Mouse (Mus musculus): ENCODE results near the gene Pwwp2b. TPM values are rescaled to one million over a fixed set of nuclear protein-coding genes. Genes with fewer than 3 reads are reported as not detected.

Pwwp2b gene
- polyA plus RNA-seq, 1 experiment from 2014 or later: 3.9 TPM

DNA sequence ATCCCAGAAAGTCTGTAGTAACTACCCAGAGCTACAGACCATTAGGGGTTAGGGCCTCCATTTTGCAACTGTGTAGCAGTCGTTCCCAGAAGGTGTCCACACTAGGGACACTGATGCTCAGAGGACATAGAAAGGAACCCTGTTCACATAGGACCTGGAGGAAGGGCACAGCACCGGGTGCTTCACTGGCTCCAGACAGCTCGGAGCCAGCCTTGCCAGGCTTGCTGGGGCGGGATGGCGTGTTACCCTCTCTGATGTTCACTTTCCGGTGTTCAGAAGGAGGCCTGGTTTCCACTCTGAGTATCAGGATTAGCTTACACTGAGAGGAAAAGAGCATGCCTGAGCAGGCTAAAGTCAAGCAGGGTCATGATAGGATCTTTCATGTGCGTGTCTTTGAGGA is 32.3 kb upstream of the Pwwp2b start:
- Histone ChIP-seq H3K9ac (replicated peaks) (no peak overlapping the region), H3K27me3 (no peaks in the 10 kb centered on the region), H3K27ac (replicated peaks) (no peak overlapping the region), H3K4me1 (peaks cover 11% of the 10 kb centered on the region), H3K4me3 (no peak overlapping the region), H3K4me2 (replicated peaks) (no peak overlapping the region), H3K36me3 (no peaks in the 10 kb centered on the region), H3K9me3 (no peaks in the 10 kb centered on the region)
- WGBS: 88% methylated on average over 7 of the region's 7 CpGs
- ATAC-seq (ENCODE audit: low FRiP score, low read depth): no peak

DNA sequence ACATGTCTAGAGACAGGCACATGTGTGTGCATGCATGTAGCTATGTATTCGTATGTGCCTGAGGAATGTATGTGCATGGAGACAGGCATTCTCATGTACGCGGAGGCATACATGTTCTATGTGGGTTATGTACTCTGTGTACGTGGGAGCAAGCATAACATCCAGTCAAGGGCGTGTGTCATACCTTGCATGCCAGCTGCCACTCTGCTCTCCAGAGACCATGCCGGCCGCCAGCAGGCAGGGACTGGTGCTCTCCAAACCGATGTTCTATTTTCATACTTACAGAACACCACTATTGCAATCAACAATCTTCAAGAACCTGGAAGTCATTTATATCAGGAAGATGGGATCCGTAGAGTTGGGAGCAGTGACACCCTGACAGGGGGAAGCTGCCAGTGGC is 31.8 kb upstream of the Pwwp2b start:
- H3K9ac ChIP-seq (replicated peaks): no peak overlapping the region
- no peak for ATAC-seq (ENCODE audit: low FRiP score, low read depth)
- H3K27me3 ChIP-seq: no peaks in the 10 kb centered on the region
- 96% methylated on average over 9 of the region's 9 CpGs for WGBS
- H3K4me3 ChIP-seq: no peak overlapping the region
- no peaks in the 10 kb centered on the region for H3K9me3 ChIP-seq
- H3K4me1 ChIP-seq: peaks cover 11% of the 10 kb centered on the region
- H3K4me2 ChIP-seq (replicated peaks): no peak overlapping the region
- H3K27ac ChIP-seq (replicated peaks): no peak overlapping the region
- H3K36me3 ChIP-seq: no peaks in the 10 kb centered on the region

DNA sequence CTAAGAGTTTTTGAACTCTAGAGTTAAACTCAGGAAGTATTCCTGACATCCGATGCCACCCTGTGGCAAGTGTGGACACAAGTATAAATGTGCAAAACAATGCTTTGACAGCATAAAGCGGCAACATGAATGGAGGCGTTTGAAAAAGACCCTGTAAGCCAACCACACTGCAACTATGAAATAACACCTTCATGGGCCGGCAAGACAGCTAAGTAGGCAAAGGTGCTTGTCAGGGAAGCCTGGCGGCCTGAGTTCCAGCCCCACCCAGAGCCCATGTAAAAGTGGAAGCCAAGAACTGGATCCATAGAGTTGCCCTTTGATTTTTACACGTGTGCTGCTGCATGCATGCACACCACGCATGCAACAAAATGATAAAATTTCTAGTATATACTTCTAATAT is 31.2 kb upstream of the Pwwp2b start:
- Histone ChIP-seq H3K4me2 (replicated peaks) (no peak overlapping the region), H3K27ac (replicated peaks) (no peak overlapping the region), H3K4me1 (peaks cover 15% of the 10 kb centered on the region), H3K27me3 (no peaks in the 10 kb centered on the region), H3K36me3 (no peaks in the 10 kb centered on the region), H3K4me3 (no peak overlapping the region), H3K9me3 (no peaks in the 10 kb centered on the region), H3K9ac (replicated peaks) (no peak overlapping the region)
- no peak for ATAC-seq (ENCODE audit: low FRiP score, low read depth)
- WGBS: 85% methylated on average over 7 of the region's 7 CpGs

DNA sequence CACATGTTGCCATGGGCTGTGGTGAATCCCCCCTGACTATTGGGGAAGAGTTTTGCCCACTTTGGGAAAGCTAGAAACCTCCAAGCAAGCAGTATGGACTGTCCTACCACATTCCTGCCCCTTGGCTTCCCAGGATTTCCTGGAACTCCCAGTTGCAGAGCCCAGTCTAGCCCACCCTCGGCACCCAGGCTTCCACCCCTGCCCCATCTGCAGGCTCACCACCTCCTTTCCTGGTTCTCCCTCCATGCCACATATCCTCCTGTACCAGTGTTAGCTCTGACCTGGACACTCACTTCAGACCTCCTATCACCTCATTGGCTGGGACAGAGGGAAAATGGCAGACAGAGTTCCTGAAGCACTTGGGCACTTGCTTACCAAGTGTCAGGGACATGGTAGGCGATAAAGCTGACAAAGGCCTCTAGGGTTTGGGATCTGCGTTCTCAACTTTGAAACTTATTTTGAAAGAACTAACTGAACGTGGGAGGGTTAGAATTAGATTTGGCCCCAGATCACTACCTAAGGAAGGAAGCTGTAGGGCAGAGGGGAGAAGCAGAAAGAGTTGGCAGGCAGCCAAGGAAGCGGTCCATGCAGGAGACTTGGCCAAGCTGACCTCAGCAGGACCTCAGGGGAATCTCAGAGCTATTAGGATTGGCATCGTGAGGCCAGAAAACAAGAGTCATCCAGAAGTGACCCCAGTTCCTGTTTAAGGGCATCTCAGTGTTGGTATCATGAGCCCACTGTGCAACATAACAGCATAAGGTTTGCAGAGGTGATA is 29.5 kb upstream of the Pwwp2b start:
- Histone ChIP-seq H3K9me3 (no peaks in the 10 kb centered on the region), H3K4me3 (no peak overlapping the region), H3K36me3 (no peaks in the 10 kb centered on the region), H3K9ac (replicated peaks) (no peak overlapping the region), H3K4me2 (replicated peaks) (no peak overlapping the region), H3K27ac (replicated peaks) (no peak overlapping the region), H3K4me1 (0 out of 2 replicates have a peak, but pooled peaks cover 5% of the 10 kb centered on the region), H3K27me3 (no peaks in the 10 kb centered on the region)
- 74% methylated on average over 6 of the region's 6 CpGs for WGBS
- ATAC-seq (ENCODE audit: low FRiP score, low read depth): no peak

DNA sequence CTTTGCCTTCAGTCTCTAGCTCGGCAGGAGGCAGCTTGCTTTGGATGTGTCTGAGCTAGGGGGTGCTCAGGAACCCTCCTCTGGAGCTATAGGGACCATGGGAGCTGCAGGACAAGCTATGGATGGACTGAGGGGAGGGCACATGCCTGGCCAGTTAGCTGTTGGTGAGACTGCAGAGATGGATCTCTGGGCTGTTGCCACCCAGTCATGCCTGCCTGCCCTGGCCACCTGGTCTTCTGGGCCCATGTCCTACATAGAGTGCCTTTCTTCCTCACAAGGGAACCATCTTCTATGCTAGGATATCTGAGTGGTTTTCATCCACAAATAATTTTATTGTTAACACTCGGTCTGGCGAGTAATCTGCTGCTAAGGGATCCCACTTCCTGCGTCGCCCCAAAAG is 28.8 kb upstream of the Pwwp2b start:
- no peaks in the 10 kb centered on the region for H3K36me3 ChIP-seq
- H3K9ac ChIP-seq (replicated peaks): no peak overlapping the region
- H3K4me2 ChIP-seq (replicated peaks): no peak overlapping the region
- ATAC-seq (ENCODE audit: low FRiP score, low read depth): no peak
- H3K4me3 ChIP-seq: no peak overlapping the region
- H3K9me3 ChIP-seq: no peaks in the 10 kb centered on the region
- H3K27ac ChIP-seq (replicated peaks): no peak overlapping the region
- no peaks in the 10 kb centered on the region for H3K27me3 ChIP-seq
- 85% methylated on average over 5 of the region's 5 CpGs for WGBS
- 0 out of 2 replicates have a peak, but pooled peaks cover 5% of the 10 kb centered on the region for H3K4me1 ChIP-seq

DNA sequence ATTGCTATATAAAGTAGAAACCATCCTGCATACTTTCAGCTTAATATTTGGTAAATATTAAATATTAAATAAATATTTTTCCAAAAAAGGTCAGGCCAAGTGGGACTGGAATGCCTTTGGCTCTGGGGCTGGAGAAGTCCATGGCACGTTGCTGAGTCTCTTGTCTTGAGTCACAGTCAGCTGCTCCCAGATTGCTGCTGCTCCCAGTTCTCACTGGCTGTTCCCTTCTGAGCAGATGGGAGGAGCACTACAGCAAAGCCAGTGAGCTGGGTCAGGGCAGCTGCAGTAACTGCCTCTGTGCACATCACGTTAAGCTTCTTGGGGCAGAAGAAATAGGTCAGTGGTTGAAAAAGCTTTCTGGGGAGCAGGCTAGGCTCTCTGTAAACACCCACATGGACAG is 28.0 kb upstream of the Pwwp2b start:
- H3K36me3 ChIP-seq: no peaks in the 10 kb centered on the region
- H3K4me3 ChIP-seq: no peak overlapping the region
- 0 out of 2 replicates have a peak, but pooled peaks cover 5% of the 10 kb centered on the region for H3K4me1 ChIP-seq
- H3K27ac ChIP-seq (replicated peaks): no peak overlapping the region
- H3K9ac ChIP-seq (replicated peaks): no peak overlapping the region
- ATAC-seq (ENCODE audit: low FRiP score, low read depth): no peak
- no peaks in the 10 kb centered on the region for H3K9me3 ChIP-seq
- no peaks in the 10 kb centered on the region for H3K27me3 ChIP-seq
- 32% methylated on average over 2 of the region's 2 CpGs for WGBS
- H3K4me2 ChIP-seq (replicated peaks): no peak overlapping the region

DNA sequence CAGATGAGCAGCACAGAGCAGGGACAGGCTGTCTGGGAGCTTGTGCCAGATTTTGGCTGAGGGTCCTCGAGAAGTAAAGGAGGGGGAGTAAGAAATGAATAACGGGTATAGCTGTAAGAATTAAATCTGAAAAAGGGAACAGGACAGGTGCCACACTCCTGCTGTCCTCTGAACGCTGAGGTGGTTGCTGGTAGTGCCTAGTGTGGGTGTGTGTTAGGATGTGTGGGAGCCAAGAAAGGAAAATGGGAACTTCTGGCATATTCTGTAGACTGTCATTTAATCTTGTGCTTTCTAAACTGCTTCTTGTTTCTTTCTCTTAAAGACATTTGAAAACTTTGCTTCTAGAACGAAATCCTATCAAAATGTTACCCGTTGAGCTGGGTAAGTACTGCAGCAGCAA is 27.2 kb upstream of the Pwwp2b start:
- Histone ChIP-seq H3K4me2 (replicated peaks) (no peak overlapping the region), H3K9me3 (no peaks in the 10 kb centered on the region), H3K4me1 (0 out of 2 replicates have a peak, but pooled peaks cover 5% of the 10 kb centered on the region), H3K36me3 (no peaks in the 10 kb centered on the region), H3K27ac (replicated peaks) (no peak overlapping the region), H3K27me3 (no peaks in the 10 kb centered on the region), H3K9ac (replicated peaks) (no peak overlapping the region), H3K4me3 (no peak overlapping the region)
- ATAC-seq (ENCODE audit: low FRiP score, low read depth): no peak
- 90% methylated on average over 5 of the region's 5 CpGs for WGBS

DNA sequence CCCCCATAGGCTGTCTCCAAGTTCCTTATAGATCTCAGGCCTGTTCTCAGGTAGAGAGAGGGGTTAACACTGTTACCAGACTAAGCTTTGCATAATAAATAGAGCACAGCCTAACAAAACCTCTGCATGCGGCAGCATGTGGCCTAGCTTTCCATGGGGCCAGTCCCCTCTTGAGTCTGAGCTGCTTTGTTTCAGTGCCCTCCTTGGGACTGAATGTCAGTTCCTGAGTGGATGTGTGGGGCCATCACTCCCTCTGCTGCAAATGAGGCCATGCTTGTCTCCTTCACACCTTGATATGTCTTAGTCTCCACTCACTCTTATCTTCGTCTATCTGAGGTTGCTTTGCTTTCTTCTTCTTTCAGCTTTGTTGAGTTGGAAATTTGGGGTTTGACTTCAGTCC is 26.4 kb upstream of the Pwwp2b start:
- no peak overlapping the region for H3K27ac ChIP-seq (replicated peaks)
- no peaks in the 10 kb centered on the region for H3K9me3 ChIP-seq
- 49% methylated on average over 2 of the region's 2 CpGs for WGBS

DNA sequence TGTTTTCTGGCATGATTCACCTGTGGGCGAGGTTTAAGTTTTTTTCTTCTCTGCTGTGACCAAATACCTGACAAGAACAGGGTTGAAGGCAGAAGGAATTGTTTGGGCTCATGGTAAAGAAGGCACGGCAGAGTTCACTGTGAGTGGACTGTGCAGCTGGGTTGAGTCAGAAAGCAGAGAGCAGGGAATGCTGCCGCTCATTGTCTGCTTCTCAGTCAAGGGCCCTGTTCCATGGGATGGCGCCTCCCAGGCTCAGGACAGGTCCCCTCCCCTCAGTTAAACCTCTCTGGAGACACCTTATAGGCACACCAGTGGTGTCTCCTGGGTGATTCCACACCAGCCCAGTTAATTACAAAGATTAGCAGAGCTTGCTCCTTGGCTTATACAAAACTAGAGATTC is 25.9 kb upstream of the Pwwp2b start:
- Histone ChIP-seq H3K4me3 (no peak overlapping the region), H3K27me3 (no peaks in the 10 kb centered on the region), H3K36me3 (no peaks in the 10 kb centered on the region), H3K4me1 (0 out of 2 replicates have a peak, but pooled peaks cover 5% of the 10 kb centered on the region), H3K27ac (replicated peaks) (no peak overlapping the region), H3K9ac (replicated peaks) (no peak overlapping the region), H3K4me2 (replicated peaks) (no peak overlapping the region), H3K9me3 (no peaks in the 10 kb centered on the region)
- 76% methylated on average over 4 of the region's 4 CpGs for WGBS
- no peak for ATAC-seq (ENCODE audit: low FRiP score, low read depth)

More for the DNA sequence above, 26.4 kb upstream of the Pwwp2b start:
- ATAC-seq (ENCODE audit: low FRiP score, low read depth): no peak
- no peak overlapping the region for H3K4me2 ChIP-seq (replicated peaks)
- H3K4me3 ChIP-seq: no peak overlapping the region
- H3K27me3 ChIP-seq: no peaks in the 10 kb centered on the region
- H3K9ac ChIP-seq (replicated peaks): no peak overlapping the region
- H3K4me1 ChIP-seq: 0 out of 2 replicates have a peak, but pooled peaks cover 5% of the 10 kb centered on the region
- H3K36me3 ChIP-seq: no peaks in the 10 kb centered on the region

DNA sequence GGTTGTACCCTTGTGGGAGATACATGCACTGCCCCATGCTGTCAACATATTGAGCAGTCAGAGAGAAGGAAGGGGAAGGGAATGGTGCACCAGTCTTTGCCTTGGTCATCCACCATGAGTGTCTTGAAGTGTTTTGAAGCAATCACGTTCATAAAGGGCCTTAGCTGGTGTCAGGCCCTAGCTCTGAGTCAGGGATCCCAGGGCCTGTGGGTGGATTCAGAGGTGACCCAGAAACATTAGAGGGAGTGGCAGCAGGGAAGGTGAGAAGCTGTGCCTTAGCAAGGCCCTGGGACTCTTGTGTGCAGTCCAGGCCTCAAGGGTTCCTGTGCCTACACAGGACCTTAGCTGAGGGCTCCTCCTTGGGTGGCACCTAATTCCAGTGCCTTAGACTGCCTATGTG is 24.2 kb upstream of the Pwwp2b start:
- H3K4me2 ChIP-seq (replicated peaks): no peak overlapping the region
- H3K27me3 ChIP-seq: no peaks in the 10 kb centered on the region
- H3K36me3 ChIP-seq: no peaks in the 10 kb centered on the region
- H3K9ac ChIP-seq (replicated peaks): no peak overlapping the region
- H3K4me3 ChIP-seq: no peak overlapping the region
- WGBS: 88% methylated on average over 1 of the region's 1 CpGs
- no peak for ATAC-seq (ENCODE audit: low FRiP score, low read depth)
- H3K27ac ChIP-seq (replicated peaks): no peak overlapping the region
- 0 out of 2 replicates have a peak, but pooled peaks cover 5% of the 10 kb centered on the region for H3K4me1 ChIP-seq
- H3K9me3 ChIP-seq: no peaks in the 10 kb centered on the region

DNA sequence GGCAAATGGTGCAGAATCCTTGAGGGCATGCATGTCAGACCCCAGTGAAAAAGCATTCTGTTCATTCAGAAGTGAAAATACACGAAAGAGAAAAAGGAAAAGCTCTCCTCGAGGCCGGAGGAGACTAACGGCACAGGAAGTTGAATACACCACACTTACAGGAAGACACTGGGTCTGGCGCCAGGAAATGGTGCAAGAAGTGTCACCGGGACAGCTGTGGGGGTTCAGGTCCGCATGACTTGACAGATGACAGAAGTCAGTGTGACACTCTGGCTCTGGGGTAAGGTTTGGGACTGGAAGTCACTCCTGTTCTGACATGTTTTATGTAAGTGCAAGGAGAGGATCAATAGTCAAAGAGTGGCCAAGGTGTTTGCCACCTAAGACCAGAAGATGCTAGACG is 23.6 kb upstream of the Pwwp2b start:
- 80% methylated on average over 8 of the region's 8 CpGs for WGBS
- Histone ChIP-seq H3K4me1 (0 out of 2 replicates have a peak, but pooled peaks cover 5% of the 10 kb centered on the region), H3K4me2 (replicated peaks) (no peak overlapping the region), H3K36me3 (no peaks in the 10 kb centered on the region), H3K27me3 (no peaks in the 10 kb centered on the region), H3K27ac (replicated peaks) (no peak overlapping the region), H3K9me3 (no peaks in the 10 kb centered on the region), H3K9ac (replicated peaks) (no peak overlapping the region), H3K4me3 (no peak overlapping the region)
- no peak for ATAC-seq (ENCODE audit: low FRiP score, low read depth)

DNA sequence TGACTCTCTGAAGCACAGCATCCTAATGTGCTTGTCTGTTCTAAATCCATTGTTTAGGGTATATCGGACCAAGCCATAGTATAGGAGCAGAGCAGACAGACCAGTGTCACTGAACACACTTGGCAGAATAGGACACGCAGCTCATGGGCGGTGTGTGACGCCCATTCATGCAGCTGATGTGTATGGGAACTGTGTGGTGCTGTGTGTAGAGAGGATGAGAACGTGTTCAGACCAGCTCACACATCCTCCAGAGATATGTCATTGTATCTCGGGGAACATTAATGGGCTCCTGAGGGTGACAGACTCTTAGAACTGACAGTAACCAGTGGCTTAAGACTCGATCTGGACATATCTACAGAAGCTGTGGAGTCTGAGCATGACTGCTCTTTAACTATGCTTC is 21.9 kb upstream of the Pwwp2b start:
- Histone ChIP-seq H3K9ac (replicated peaks) (no peak overlapping the region), H3K9me3 (no peaks in the 10 kb centered on the region), H3K4me1 (0 out of 2 replicates have a peak, but pooled peaks cover 5% of the 10 kb centered on the region), H3K27me3 (no peaks in the 10 kb centered on the region), H3K27ac (replicated peaks) (no peak overlapping the region), H3K36me3 (no peaks in the 10 kb centered on the region), H3K4me2 (replicated peaks) (no peak overlapping the region), H3K4me3 (no peak overlapping the region)
- 90% methylated on average over 7 of the region's 7 CpGs for WGBS
- ATAC-seq (ENCODE audit: low FRiP score, low read depth): no peak
